Mouse (Mus musculus) cerebellum, postnatal 10 days (tissue): ENCODE results near the gene Tsfm.

Source experiments
- DNase-seq, 2 experiments: peaks; one replicate each; pipeline ENCODE4 v3.0.0; 2021; ENCODE audit warnings: mixed read lengths in 2 of 2

Gene Tsfm

DNA sequence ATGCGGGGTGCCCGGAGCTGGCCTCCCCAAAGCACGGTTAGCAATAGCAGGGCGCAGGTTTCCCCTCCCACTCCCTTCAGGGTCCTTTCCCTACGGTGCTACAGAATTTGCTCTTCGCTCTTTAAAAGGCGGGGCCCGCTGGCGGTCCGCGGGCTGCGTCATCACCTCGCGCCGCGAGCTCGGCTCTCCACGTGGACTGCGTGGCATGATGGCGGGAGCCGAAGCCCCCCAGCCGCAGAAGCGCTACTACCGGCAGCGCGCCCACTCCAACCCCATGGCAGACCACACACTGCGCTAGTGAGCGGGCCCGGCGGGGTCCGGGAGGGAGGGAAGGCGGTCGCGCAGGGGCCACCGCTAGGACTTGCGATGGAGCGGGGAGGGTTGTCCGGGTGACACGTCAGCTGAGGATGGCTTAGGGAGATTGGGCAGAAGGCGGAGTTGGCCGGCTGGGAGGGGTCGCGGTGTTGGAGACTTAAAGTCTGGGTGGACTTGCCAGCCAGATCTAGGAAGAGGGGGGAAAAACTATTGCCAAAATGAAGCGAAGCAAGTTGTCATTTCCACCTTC lies 11.2 kb upstream of the Tsfm start:
- peak; percentile 96 to 97 for DNase-seq

DNA sequence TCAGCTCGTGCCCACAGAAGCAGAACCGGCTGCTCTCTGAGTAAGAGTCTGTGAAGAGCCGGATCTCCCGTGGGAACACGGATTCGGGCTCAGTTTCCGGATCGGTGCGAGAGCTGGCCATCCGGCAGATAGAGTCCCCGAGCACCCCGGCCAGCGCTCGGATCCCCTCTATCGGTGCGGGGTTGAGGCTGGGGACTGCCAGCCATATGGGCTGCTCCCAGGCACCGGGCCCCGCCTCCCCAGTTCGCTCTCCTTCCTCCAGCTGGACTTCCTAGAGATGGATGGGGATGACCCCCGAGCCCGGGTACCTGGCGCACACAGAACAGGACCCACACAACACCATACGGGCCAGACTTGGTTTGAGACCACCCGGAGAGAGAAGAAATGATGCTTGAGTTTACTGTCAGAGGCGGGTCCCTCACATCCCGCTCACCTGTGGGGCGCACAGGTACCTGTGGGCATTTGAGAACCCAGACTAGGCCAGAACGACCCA lies 10.7 kb upstream of the Tsfm start, which contains the start of the genes Mettl1 and Eef1akmt3:
Gene Mettl1 (plus strand): TSS at position 141 of the 493 bp plus-strand sequence.
Gene Eef1akmt3 (minus strand): TSS at position 240 of the 493 bp plus-strand sequence.
- peak; percentile 69 to 70 for DNase-seq

DNA sequence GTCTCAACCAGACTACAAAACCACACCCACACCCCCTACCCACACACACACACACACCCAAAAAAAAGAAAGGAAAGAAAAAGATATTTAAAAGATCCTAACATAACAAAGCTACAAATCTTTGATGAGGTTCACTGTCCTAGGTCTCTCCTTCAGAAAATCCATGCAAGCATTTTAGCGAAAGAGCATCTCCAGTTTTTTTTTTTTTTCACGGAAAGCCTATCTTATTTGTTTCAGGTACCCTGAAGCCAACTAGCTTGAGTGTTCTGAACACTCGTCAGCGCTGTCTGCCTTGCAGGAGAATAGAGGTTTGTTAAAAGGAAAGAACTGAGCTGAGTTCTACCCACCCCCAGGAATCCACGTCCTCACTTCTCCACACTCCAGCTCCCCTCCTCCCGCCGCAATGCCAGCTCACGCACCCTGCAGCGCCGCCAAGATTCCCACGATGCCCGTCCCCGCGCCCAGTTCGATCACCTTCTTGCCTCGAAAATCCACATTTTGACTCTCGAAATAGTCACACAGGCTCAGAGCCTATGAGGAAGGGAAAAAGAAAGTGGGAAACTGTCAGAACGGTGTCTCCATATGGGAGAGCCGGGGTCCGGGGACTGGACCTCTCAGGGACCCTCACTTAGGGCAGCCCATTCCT lies 10.1 kb upstream of the Tsfm start:
- DNase-seq = peak; percentile 54 to 55

DNA sequence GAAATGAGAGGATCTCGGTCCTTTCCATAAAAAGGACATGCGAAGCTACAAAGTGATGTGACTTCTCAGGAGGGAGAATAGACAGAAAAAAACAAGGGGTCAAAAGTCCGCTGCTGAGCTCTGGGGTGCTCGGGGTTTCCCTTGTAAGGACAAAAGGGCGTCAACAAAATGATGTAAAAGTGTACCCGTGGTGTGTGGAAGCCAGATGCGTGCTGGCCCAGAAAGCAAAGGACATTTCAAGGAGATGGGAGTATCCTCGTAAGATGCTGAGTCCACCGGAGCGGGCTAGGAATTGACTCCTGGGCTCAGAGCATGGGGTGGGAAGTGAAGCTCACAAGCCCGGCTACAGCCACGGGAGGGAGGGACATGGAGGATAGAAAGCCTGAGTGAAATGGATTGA lies 7.0 kb upstream of the Tsfm start:
- no peak for DNase-seq

DNA sequence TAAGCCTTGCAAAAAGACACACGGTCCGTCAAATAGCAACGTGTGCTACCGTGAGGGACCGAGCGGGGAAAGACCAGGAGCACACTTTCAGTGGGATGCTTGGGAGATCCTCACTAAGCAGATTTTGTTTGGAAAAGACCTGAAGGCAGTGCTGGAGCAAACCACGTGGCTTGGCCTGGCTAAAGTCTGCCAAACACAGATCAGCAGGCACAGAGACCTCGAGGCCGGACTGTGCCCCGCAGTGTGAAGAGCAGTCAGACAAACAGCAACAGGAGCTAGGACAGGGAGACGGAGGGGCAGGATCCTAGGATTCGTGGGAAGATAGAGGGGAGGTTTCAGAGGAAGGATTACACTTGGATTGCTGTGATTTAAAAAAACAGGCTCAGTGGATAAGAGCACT lies 5.6 kb upstream of the Tsfm start:
- DNase-seq = no peak

DNA sequence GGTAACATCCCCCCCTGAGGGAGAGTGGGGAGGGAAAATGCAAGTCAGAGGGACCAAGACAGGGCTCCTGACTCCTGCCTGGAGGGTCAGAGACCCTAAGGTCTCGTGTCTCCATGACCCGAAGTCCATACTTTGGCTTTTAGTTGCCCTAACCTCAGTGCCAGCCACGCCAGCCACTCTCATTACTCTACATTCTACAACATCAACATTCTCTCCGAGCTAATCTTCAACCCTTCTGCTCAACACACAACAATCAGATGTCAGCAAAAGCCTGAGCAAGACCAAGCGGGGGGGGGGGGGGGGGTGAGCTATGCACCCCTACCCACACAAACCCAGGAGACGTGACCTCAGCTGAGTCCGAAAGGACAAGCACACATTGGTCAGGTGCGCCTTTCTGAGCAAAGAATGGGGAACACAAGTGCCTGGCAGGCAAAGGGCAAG lies 2.7 kb upstream of the Tsfm start:
- DNase-seq = no peak

DNA sequence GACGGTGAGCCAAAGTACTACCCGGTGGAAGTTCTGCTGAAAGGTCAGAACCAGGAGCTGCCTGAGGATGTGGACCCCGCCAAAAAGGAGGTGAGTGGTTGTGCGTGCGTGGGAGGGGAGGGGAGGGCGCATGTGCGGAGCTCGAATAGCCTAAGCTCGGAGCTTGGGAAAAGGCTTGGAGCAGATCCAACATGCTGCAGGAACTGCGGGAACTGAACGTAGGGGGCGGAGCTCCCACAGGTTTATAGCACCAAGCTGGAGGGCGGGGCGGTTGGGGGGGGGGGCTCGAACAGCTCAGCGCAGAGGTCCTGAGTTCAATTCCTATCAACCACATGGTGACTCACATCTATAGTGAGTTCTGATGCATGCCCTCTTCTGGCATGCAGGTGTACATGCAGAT lies 12.2 kb downstream of the Tsfm start:
- DNase-seq = no peak

DNA sequence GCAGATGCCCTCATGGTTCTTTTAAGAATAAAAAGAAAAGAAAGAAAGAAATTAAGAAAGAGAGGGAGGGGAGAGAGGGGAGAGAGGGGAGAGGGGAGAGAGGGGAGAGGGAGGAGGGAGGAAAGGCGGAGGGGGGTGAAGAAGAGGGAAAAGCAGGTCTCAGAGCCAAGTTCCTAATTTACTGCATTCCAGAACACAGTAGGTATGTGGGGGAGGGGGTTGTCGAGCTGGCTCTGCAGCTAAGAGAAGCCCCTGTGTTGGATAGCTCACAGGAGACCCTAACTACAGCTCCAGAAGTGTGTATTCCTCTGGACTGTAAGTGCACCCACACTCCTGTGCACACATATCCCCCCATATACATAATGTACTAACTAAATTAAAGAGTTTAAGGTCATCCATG lies 13.6 kb downstream of the Tsfm start:
- no peak for DNase-seq

DNA sequence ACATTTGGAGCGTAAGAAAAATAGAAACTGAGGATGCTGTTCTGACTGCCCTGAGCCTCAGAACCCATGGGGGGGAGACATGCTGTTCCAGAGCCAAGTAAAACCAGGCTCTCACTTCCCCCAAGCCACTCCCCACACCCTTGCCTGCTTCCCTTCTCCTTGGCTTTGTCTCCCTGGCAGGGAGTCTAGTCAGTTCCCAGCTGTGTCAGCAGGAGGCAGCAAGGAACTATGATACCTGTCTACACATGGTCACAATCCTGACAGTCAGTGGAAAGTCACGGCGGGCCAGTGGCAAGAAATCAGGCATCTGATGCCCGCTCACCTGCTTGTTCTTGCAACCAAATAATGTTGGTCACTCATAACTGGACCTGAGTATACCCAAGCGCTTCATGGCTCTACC lies 14.2 kb downstream of the Tsfm start:
- no peak for DNase-seq

DNA sequence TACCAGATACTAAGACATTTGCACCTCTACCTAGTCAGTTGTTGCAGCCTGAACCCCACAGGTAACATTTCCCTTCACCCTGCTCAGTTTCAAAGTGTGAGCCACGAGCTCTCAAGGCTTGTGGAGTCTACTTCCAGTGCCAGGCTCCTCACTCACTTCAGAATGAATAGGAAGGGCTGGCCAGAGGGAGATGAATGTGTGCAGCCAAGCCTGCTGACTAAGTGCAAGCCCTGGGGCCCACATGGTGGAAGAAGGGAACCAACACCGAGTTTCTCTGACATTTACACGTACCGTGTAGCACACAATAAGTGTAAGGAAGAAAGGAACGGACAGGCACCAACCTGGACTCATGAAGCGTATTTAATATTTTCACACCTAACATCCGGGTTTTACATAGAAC lies 26.8 kb downstream of the Tsfm start:
- DNase-seq = no peak

DNA sequence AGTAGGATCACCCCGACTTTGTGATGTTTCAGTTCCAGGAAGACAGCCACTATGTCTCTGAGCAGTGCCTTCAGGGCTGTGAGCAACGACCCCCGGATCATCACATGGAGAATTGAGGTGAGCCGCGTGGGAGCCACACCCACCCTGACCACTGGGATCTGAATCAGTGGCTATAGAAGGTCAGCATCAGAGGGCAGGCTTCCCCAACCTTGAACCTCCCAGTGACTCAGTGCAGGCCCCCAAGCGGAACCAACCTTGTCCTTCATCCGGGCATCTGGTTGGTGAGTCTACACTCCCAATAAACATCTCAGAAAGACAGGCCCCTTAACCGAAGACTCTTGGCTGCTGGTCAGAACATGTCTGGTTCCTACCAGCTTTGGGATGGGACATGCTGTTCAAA lies 27.3 kb downstream of the Tsfm start:
- DNase-seq = no peak

DNA sequence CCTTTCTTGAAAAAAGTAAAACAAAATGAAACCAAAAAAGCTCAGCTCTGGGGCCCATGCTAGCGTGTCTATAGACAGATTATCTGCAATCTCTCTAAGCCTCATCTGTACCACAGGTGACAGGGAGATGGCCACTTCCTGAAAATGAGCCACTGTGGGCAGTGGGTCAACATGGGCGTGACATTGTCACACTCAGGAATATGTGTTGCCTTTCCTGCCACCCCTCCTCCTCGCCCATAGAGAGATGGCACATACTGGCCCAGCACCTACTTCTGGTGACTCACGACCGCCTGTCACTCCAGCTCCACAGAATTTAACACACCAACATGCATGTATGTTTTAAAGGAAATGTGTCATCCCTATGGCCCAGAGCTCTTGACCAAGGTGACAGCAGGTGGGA lies 27.9 kb downstream of the Tsfm start:
- DNase-seq = no peak

DNA sequence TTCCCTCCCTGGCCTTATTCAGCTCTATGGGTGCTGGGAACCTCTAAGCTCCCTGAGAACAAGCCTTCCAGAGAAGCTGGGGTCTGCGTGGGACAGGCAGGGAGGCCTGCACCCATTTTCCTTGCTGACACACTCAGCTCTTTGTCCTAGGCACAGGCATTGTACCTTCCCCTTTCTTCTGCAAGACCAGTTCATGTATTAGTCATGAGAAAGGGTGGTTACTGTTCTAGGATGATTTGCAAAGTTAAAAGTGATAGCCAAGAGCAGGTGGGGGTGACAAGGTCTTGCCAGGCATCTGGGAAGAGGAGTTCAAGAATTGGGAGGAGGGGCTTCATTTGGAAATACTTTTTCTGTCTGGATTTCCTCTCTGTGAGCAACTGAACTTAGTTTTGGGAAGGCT lies 28.6 kb downstream of the Tsfm start:
- no peak for DNase-seq

DNA sequence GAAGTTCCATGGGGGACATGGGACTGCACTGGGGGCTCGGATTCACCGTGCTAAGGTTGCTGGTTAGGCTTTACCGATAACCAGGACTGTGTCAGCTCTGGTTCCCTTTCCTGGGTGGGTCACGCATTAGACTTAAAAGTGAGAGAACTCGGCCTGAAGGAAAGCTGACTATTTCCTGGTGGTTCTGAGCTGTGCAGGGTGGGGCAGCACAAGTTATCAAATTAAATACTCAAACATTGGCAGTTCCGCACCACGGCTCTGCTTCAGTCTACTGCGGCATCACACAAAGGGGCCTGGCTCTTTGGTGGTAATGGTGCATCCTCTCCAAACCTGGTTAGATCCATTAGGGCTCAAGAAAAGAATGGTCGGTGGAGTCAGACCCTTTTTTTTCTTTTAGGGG lies 29.3 kb downstream of the Tsfm start:
- no peak for DNase-seq

DNA sequence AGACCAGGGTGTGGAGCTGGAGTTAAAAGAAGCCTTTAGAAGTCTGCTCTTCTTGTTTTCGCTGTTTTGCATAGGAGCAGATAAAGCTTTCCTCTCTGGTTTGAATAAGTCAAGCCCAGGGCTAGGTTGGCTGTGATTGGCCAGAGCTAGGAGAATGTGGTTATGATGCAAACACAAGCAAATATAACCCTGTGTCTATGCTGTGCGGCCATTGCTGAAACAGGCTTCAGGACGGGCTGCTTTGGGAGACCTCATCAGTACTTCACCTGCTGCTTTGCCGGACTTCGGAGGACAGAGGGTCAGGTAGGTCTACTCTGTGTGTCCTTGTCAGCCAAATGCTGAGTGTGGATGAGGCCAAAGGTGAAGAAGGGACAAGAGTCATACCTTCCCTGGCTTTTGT lies 30.1 kb downstream of the Tsfm start, which contains the start of gene Avil:
Gene Avil (plus strand): TSS at position 181 of the 400 bp plus-strand sequence.
- DNase-seq = no peak

DNA sequence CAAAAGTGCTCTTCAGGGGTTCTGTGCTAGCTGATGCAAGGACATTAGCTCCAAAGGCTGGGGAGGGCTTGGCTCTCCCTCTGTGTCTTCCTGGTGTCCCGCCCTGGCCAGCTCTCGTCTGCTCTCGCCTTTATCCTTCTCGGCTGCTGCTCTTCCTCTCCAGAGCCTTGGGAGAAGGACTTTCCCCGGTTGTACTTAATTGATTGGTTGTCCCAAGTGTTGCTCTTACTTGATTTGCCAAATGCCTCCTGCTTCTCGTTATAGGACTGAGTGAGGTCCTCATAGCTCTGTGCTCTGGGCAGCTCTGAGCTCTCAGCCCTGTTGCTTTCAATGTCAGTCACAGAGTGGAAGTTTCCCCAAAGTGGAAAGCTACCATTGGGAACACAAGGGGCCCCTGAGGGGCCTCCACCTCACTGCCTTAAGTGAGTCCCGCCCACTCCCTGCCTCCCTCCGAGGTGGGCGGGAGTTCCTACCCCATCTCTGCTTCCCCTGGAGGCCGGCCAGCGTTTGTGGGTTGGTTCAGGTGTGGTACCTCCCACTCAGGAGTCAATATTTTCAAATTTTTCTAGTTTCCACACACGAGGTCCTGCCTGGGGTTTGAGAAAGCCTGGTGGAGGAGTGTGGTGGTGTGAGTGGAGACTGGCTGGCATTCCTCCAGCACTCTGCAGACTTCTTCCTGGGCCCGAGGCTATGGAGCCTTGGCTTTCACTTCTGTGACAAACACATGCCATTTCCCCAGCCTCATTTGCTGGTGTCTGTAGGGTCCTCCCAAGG lies 33.1 kb downstream of the Tsfm start:
- peak; percentile 51 to 55 for DNase-seq

DNA sequence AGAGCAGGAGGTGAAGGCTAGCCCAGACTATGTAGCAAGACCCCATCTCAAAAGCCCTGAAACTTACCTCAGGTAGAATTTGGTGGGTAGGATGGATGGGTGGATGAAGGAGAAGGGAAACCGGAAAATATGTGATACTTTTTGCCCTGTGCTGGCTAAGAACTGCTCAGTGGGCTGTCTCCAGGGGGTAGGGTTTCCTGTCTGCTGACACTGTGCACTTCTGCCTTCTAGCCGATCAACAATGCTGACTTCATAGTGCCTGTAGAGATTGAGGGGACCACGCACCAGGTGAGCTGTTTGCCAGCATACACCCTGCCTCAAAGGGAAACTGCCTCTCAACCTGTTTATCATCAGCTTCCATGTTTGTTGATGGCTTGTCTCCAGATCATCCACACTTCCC lies 37.0 kb downstream of the Tsfm start:
- no peak for DNase-seq

DNA sequence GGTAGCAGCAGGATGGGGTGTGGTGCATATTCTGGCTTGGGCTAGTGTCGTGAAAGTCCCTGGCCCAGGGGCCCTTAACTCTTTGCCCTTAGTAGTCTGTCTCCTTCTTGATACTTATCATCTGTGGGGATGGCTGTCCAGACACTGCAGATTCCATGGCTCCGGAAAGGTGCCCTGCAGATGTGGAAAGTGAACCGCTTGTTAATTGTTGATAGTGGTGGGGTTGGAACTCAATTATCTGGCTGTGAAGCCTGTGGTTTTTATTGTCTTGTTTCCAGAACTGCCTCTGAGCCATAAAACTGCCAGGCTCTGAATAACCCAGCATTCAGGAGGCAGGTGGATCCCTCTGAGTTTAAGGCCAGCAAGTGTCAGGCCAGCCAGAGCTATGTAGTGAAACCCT lies 39.0 kb downstream of the Tsfm start:
- no peak for DNase-seq

DNA sequence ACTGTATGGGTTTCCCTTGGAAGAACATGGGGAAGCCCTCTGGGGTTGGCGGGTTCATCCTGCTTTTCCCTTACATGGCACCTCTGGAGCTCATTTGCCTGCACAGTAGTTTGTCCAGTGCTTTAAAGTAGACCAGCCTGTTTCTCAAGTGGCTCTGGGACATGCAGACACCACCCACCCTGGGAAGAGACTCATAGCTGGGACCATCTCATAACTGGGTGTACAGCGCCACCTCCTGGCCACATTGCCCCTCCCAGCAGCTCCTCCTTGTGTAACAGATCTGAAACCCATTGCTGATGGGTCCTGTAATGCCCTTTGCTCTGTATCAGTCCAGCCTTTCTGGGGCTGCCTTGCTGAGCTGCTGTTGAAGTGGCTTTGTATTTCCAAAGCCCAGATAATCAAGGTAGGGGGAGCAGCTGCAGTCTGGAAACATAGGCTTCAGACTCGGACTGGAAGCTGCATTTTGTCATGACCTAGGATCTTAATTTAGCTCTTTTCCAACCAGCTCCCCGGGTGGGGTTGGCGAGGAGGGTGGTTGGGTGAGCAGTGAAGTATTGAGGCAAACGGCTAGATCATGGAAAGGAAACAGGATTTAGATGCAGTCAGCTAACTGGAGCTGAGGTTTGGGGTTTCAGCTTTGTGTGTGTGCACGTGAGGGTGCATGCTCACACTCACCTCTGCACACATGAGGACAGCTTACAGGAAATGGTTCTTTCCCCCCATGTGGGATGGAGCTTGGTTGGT lies 40.2 kb downstream of the Tsfm start:
- DNase-seq = peak; percentile 93 to 96

DNA sequence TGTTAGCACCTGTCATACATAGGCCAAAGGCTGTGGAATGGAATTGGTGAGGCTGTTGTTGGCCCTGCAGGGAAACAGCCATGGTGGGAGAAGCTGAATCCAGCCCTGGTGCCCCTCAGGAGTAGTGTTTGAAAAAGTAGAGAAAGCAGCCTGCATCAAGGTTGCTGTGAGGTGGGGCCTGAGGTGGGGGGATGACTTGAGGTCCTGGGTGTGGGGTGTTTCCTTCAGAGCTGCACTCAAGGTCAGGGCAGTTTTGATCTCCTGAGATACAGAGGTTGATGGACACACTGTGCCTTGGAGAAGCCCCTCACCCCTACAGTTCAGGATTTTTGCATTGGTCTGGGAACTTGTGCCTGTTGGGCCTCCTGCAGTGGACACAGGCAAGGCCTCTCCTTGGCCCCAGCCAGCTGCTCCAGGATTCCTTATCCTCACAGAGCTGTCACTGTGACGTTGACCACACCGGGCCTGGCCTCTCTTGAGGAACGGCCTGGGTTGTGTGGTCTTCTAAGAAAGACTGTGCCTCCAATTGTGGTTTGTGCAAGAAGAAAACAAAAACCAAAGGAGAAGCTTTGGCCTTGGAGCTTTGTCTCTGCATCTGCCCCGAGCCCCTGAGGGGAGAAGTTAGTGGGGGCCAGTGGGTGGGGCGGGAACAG lies 42.0 kb downstream of the Tsfm start:
- DNase-seq = no peak

DNA sequence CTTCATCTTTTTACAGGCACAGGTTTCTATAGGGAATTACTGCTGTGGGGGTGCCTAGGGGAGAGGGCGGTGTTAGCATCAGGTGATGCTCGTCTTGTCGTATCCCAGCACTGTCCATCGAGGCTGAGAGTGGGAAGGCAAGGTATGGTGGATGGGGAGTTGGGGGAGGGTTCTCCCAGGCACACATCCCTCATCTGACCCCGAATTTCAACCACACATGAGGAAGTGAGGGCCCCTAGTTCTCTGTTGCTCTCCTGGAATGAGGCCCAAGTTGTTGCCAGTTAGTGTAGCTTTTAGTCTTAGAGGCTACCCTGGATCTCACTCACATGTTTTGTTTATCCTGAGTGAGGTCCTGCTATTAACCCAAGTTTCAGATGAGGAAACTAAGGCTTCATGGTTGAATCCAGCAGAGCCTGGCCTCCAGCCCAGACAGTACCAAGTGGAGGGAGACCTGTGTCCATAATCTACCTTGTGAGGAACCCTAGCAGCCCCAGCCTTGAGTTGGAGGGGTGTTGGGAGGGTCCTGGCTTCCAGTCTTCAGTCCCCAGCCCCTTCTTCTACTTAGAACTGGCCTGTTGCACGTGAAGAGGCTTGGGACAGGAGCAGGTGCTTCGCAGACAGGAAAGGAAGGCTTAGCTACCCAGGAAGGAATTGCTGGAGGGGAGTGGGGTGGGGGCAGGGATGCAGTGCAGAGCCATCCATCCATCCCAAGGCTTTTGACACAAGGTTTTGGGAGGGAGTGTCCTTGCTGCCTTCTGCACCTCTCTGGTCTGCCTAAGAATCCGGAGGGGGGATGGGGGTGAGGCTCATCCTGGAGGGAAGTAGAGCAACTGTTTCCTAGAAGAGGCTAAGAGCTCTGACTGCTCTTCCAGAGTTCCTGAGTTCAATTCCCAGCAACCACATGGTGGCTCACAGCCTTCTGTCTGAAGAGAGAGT lies 43.2 kb downstream of the Tsfm start:
- DNase-seq = peak; percentile 37 to 43
